Mouse (Mus musculus) CD8-positive naive resting alpha-beta T cell, adult 2 months (primary cell): ENCODE measurements around the gene Prdx6b.

Experiments used
- DNase-seq, 2 experiments: peaks; one replicate each; pipeline ENCODE4 v3.0.0; 2022; ENCODE audit warnings: low read depth in 2 of 2, low spot score in 2 of 2

Prdx6b gene

DNA sequence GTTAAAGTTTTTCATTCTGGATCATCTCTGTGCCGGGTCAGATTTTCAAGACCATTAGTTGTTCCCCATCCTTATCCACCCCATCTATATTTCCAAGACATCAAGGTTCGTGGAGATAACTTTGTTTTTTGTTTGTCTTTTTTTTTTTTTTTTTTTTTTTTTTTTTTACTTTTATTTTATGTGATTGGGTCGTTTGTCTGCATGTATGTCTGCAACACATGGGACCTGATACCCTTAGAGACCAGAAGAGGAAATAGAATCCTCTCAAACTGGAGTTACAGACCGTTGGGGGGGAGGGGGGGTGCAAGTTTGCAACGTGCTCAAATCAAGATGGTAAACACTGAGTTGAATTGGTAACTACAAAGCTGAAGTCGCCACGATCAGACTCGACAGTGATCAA, at the start of gene Prdx6b:
Gene Prdx6b, plus strand, starts transcription at position 301 of the 400 bp plus-strand sequence.
- DNase-seq: no peak

DNA sequence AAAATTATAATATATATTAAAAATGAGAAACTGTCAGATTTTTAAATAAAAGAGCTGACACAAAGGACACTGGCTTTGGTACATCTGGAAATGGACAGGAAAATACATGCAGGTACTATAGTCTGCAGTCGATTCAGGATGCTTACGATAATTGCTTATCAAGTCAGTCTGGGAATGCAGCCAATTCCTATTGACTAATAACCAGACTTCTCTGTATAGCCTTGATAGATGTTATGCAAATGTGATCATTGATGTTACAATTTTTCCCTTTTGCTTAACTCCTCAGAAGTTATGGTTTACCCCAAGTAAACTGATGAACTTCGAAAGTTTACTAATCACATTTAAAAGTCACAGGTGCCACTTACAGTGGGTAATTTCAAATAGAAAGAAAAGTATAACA, 44.8 kb upstream of the Prdx6b start:
- no peak for DNase-seq

DNA sequence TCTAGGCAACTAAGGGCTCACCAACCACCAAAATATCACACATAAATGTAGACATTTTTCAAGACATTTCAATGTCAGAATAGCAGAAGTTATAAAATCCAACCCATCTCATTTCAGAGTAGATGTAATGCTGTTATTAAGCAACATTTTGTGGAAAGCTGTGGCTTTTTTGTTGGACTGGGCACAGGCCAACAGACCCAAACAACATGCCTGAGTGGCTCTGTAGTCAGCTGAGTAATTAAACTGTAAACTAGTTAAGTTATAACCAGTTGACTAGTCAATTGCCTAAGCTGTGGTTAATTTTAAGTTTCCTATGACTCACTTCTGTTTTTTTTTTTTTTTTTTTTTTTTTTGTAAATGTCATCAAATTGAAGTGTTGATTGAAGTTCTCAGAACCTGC, 44.4 kb upstream of the Prdx6b start:
- no peak for DNase-seq

DNA sequence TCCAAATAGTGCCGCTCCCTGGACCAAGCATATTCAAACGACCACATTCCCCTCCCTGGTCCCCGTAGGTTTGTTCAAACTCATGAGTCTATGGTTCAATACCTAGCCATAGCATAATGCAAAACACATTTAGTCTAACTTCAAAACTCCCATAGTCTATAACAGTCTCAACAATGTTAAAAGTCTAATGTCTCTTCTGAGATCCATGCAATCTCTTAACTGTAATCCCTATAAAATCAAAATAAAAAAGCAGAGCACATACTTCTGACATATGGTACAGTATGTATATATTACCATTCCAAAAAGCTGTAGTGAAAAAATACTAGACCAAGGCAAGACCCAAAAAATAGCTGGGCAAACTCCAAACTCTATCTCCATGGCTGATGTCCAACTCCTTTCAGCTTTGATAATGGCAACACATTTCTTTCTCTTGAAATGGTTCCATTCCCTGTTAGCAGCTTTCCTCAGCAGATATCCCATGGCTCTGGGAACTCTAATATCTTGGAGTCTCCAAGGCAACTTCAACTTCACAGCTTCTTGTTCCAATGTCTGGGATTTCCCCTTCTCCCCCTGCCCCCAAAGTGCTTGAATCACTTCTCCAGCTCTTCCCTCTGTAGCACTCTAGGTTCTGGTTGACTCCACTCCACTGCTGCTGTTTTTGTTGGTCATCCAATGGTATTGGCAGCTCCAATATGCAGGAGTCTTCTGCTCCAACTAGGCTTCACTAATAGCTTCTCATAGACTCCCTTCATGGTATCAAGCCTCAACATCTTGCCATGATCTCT, 32.2 kb upstream of the Prdx6b start:
- no peak for DNase-seq

- DNase-seq: peak in 1 of 2 experiments; percentile 7
These were observed 25.4 kb upstream of the Prdx6b start for GRCm38 (mm10) chr2:80266894-80267293.

GRCm38 (mm10) chr2:80268053-80268452, 24.2 kb upstream of the Prdx6b start:
- DNase-seq: no peak

DNA sequence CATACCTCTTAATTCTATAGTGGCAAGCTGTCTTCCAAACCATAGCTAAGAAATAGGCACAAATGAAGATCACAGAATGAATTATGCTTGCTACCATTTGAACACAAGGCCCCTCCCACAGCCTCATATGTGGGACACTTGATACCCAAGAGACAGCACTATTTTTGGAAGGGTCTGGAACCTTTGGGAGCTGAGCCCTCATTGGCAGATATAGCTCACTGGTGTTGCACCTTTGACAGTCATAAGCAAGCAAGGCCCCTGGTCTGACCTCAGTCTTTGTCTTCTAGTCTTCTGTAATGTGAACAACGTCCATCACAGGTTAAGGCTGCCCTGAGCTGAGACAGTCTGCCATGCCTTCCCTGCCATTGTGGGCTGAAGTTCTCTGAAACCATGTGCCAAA, 20.8 kb upstream of the Prdx6b start:
- DNase-seq: no peak

GRCm38 (mm10) chr2:80273038-80273437, 19.2 kb upstream of the Prdx6b start:
- DNase-seq: no peak

GRCm38 (mm10) chr2:80273763-80274162, 18.5 kb upstream of the Prdx6b start:
- no peak for DNase-seq

GRCm38 (mm10) chr2:80275136-80275535, 17.1 kb upstream of the Prdx6b start:
- no peak for DNase-seq

DNA sequence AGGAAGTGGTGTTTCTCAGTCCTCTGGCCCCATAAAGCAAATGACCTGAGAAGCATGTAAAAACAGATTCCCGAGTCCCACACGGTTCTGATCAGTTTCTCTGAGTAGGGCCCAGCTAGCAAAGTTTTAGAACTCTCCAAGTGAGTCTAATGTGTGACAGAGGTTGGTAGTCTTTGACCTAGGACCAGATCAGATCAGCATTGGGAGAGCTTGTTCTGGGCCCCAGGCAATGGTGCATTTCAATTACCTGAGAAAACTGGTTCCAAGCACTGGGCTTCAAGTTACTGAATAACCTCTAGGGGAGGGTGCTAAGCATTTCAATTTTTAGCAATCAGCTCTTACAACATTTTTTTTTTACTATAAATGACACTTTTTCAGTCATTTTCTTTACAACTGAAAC, 10.1 kb upstream of the Prdx6b start:
- no peak for DNase-seq

- DNase-seq: no peak
These were observed 5.9 kb upstream of the Prdx6b start for GRCm38 (mm10) chr2:80286397-80286796.

DNA sequence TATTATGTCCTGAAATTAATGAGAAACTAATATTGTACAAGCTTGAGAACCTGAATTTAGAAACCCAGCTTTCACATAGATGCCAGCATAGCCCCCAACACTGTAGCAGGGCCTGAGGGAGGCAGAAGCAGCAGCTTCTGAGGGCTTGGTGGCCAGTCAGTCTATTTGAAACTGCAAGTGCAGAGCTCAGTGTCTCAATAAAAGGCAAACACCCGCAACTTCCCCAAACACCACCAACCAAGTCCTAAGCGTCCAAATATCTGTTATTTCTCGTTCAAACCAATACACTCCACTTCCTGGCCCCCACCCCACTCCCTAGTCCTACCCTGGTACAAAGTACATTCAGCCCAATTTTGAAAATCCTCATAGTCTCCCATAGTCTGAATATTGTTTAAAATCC, 6.1 kb downstream of the Prdx6b start:
- DNase-seq: no peak

GRCm38 (mm10) chr2:80300806-80301205, 8.5 kb downstream of the Prdx6b start:
- DNase-seq: no peak

DNA sequence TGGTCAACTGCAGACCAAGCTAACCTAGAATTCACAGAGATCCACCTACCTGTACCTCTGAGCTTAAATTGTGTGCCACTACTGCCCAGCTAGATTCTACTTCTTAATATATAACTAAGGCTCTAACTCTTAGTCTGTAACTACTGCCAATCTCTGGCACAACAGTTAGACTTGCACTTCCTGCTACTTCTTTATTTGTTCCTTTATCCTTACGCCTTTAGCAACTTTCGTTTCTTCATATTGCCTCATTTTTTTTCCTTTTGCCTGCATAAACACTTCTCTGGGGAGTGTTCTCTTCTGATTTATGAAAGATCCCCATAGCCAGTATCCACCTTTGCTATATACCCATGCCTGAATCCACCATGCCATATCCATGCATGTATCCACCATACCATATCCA, 11.7 kb downstream of the Prdx6b start:
- no peak for DNase-seq

DNA sequence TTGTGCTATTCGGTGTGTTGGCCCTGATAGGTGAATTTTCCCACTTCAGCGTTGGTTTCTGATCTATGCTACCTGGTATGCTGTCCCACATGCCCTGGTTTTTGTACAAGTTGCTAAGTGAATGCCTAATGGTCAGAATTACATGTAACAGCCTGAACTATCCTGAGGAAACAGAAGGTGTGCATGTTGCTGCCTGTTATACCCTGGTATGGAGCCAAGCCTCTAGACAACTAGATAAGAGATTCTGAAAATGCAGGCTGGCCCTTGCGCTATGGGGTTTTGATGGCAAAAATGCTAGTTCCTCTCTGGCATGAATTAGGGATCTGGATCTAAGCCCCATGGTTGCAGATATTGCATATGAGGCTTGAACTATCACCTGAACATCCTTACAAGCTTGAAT, 15.4 kb downstream of the Prdx6b start:
- DNase-seq: no peak

DNA sequence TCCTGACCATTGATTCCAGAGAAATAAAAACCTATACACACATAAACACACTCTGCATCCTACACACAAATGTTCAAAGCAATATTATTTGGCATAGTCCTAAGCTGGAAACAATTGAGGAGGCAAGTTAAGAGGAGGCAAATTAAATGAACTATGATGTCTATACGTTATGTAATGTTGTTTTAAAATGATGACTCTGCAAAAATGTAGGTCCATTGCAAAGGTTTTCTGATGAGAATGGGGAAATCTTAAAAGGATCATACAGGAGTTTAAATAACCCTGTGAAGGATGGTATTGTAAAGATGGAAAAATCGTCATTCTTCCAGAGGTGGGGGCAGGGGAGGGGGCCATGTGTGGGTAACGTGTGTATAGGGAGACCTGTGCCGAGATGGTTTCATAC, 17.5 kb downstream of the Prdx6b start:
- no peak for DNase-seq

GRCm38 (mm10) chr2:80310772-80311171, 18.5 kb downstream of the Prdx6b start:
- no peak for DNase-seq

DNA sequence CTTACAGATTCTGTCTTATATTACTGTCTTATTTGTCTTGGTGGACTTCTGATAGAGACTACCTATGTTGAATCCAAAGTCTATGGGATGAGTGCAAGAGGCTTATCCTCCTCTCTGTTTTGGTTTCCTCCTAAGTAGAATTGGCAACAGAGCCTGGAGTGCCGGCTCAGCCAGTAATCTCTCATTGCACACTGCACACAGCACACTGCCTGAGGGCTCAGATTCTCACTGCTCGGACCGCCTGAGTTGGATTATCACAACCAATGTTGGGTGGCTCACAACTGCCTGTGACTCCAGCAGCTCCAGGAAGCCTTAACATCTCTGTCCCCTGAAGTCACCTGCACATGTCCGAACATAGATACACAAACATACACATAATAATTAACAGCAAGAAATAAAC, 19.1 kb downstream of the Prdx6b start:
- no peak for DNase-seq

DNA sequence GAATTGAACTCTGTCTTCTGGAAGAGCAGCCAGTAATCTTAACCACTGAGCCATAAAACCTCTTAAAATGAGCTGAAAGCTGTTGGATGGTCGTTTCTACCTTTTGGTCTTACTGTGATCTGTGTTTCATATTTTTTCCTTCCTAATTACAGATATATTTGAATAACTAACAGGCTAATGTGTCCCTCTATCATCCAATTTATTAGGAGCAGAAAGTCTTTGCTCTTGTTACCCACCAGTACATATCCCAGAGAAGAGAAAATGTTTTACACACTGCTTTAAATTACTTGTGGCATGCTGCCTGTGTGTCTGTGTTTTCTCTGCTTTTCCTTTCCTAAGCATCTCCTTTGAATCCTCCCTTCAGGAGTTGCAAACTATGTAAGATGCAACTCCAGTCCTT, 21.9 kb downstream of the Prdx6b start:
- DNase-seq: no peak

GRCm38 (mm10) chr2:80314854-80315241, 22.6 kb downstream of the Prdx6b start:
- no peak for DNase-seq

DNA sequence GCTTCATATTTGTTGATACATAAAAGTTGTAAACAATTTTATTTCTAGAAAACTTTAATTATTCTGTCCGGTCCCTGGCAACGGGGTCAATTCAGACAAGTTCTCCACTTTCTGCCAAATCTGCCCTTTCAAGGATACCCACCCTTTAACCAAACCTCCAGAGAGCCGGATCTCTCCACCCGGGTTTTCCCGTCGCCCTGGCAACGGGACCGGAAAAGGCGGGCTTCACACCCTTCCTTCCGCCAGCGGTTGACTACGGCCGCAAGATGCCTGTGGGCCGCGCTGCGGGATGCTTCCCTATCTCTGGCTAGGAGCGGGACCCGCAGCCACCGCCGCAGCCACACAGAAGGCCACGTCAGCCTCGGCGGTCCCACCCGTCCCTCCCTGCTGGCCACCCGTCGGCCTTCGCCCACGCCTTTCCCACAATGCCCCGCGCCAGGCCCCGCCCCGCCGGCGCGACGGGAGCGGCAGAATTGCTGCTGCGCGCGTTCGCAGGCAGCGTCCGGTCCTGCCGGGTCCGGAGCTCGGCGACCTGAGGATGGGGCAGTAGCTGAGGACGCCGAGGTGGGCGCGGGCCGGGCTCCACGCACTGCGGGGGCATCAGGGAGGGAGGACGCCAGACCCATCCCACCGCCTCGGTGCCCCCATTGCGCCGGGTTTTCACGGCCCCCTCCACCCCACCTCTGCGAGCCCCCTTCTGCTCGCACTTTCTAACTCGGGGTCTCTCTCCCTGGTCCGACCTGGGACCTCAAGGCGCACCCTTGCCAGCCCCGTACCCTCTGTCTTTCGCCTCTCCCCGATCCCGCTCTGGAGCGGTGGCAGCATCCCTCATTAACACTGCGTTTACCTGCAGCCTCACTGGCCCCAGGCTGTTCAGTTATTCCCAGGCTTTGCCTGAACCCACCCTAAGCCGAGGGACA, 23.2 kb downstream of the Prdx6b start, which contains the start of gene Dnajc10:
Gene Dnajc10, plus strand, starts transcription at position 225 of the 920 bp plus-strand sequence.
- DNase-seq: peak; percentile 77 to 79
